Comparison of ENCODE assay signal across 23 mouse cellular contexts in the genomic region with DNA sequence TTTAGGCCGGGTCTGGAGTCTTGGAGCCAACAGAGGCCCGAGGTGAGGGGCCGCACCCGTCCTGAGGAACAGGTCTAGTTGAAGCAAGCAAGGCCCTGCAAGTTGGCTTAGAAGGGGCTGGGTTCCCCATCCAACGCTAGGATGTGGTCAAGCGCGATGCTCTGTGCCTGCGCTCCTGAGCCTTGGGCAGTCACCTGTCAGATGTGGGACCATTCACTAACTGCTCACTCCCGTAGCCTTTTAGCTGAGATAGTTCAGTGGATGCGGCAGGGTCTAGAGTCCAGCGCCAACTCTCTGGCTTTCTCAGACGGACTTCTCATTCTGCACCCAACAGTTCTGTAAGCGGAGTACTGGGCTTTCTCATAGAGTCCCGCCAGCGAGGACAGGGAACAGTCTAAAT. TPM values are rescaled to one million over a fixed set of nuclear protein-coding genes. Genes with fewer than 3 reads are reported as not detected.
A peak's percentile ranks its signal among the peaks of the same experiment; 100 is the strongest.
DNase-seq lines count a peak whose midpoint lies in the region; ATAC-seq lines count a peak whose summit lies in the region.
"Had no signal": no experiment of that assay in that cellular context is flagged by ENCODE, and none has a peak within 500 bp of the region (broad histone marks: within the 10 kb centered on the region; RNA-seq: fewer than 3 reads in every experiment).

No protein-coding gene starts in this region.

- ATAC-seq in forebrain, embryonic 12.5 days (ENCODE audit: low FRiP score) = no peak
- ATAC-seq in forebrain, embryonic 11.5 days (replicated peaks; ENCODE audit: low FRiP score) = no peak
- ATAC-seq in neural tube, embryonic 13.5 days (ENCODE audit: low read depth) = no peak
- ATAC-seq: liver, postnatal 0 days had no signal

- peaks cover 92% of the 10 kb centered on the region for H3K27me3 ChIP-seq in forebrain, embryonic 12.5 days
- H3K27me3 ChIP-seq in forebrain, embryonic 11.5 days (ENCODE audit: control insufficient read depth, insufficient read depth, low read length) = peaks cover 69% of the 10 kb centered on the region
- peaks cover 97% of the 10 kb centered on the region for H3K27me3 ChIP-seq in hindbrain, embryonic 10.5 days (ENCODE audit: insufficient read depth, poor library complexity, severe bottlenecking)
- H3K27me3 ChIP-seq in midbrain, embryonic 10.5 days (ENCODE audit: low read depth, poor library complexity, severe bottlenecking) = peaks cover 94% of the 10 kb centered on the region
- H3K27me3 ChIP-seq in neural tube, embryonic 13.5 days = peaks cover 96% of the 10 kb centered on the region

- peaks cover 16% of the 10 kb centered on the region for H3K4me1 ChIP-seq in forebrain, embryonic 12.5 days
- H3K4me1 ChIP-seq in forebrain, embryonic 11.5 days (replicated peaks; ENCODE audit: control insufficient read depth, insufficient read depth, low read length) = peaks cover 3% of the 10 kb centered on the region; the same call in 1 of the 2 replicates
- peaks cover 21% of the 10 kb centered on the region for H3K4me1 ChIP-seq in hindbrain, embryonic 10.5 days (replicated peaks)
- peaks cover 15% of the 10 kb centered on the region for H3K4me1 ChIP-seq in midbrain, embryonic 10.5 days
- H3K4me1 ChIP-seq in neural tube, embryonic 13.5 days (replicated peaks) = peaks cover 13% of the 10 kb centered on the region

- peak overlapping the region; percentile 28 for H3K4me3 ChIP-seq in forebrain, embryonic 12.5 days (replicated peaks)
- no peak overlapping the region for H3K4me3 ChIP-seq in forebrain, embryonic 11.5 days (ENCODE audit: low read depth, low read length)
- peak overlapping the region; percentile 46 for H3K4me3 ChIP-seq in hindbrain, embryonic 10.5 days
- H3K4me3 ChIP-seq in midbrain, embryonic 10.5 days = peak overlapping the region; percentile 47
- H3K4me3 ChIP-seq in neural tube, embryonic 13.5 days = peak overlapping the region; percentile 35
- H3K4me3 ChIP-seq: left cerebral cortex, adult 2 months had no signal

- H3K27ac ChIP-seq in forebrain, embryonic 12.5 days = no peak overlapping the region
- H3K27ac ChIP-seq in forebrain, embryonic 11.5 days (ENCODE audit: low read depth, low read length) = no peak overlapping the region
- H3K27ac ChIP-seq in hindbrain, embryonic 10.5 days = no peak overlapping the region
- no peak overlapping the region for H3K27ac ChIP-seq in midbrain, embryonic 10.5 days (replicated peaks)
- H3K27ac ChIP-seq in neural tube, embryonic 13.5 days (replicated peaks) = no peak overlapping the region
- H3K27ac ChIP-seq: left cerebral cortex, adult 2 months had no signal

- 2% methylated on average over 15 of the region's 15 CpGs for WGBS in forebrain, embryonic 12.5 days
- 3% methylated on average over 15 of the region's 15 CpGs for WGBS in forebrain, embryonic 11.5 days
- 3% methylated on average over 15 of the region's 15 CpGs for WGBS in hindbrain, embryonic 10.5 days
- 4% methylated on average over 15 of the region's 15 CpGs for WGBS in midbrain, embryonic 10.5 days
- WGBS in neural tube, embryonic 13.5 days = 5% methylated on average over 15 of the region's 15 CpGs

- H3K9me3 ChIP-seq in forebrain, embryonic 12.5 days = no peaks in the 10 kb centered on the region
- no peaks in the 10 kb centered on the region for H3K9me3 ChIP-seq in forebrain, embryonic 11.5 days (ENCODE audit: control insufficient read depth, low read length)
- no peaks in the 10 kb centered on the region for H3K9me3 ChIP-seq in hindbrain, embryonic 10.5 days
- H3K9me3 ChIP-seq in midbrain, embryonic 10.5 days (replicated peaks) = no peaks in the 10 kb centered on the region
- no peaks in the 10 kb centered on the region for H3K9me3 ChIP-seq in neural tube, embryonic 13.5 days

- no peaks in the 10 kb centered on the region for H3K36me3 ChIP-seq in forebrain, embryonic 12.5 days (replicated peaks)
- no peaks in the 10 kb centered on the region for H3K36me3 ChIP-seq in forebrain, embryonic 11.5 days (ENCODE audit: control insufficient read depth, insufficient read depth, low read length)
- H3K36me3 ChIP-seq in hindbrain, embryonic 10.5 days = no peaks in the 10 kb centered on the region
- H3K36me3 ChIP-seq in midbrain, embryonic 10.5 days = no peaks in the 10 kb centered on the region
- H3K36me3 ChIP-seq in neural tube, embryonic 13.5 days = no peaks in the 10 kb centered on the region

- DNase-seq in forebrain, embryonic 11.5 days (ENCODE audit: low spot score) = no peak
- DNase-seq in hindbrain, embryonic 10.5 days (ENCODE audit: low spot score) = no peak
- no peak for DNase-seq in midbrain, embryonic 10.5 days (ENCODE audit: low spot score)
- no peak for DNase-seq in c-Kit-positive CD71-positive TER-119-positive erythroid progenitor cells, embryonic 14.5 days (ENCODE audit: low spot score)
- DNase-seq in urinary bladder, postnatal 36 days (ENCODE audit: low spot score in 2 of 2) = no peak
- DNase-seq in left cerebral cortex, postnatal 36 days (ENCODE audit: low spot score in 2 of 2) = no peak
- DNase-seq: adrenal gland, postnatal 25 days; cerebellum, adult 9-11 months; embryo, embryonic 11 days; heart, adult 18-20 months; liver, postnatal 0 days; right cerebral cortex, postnatal 14 days; thymus, postnatal 36 days had no signal

- H3K4me2 ChIP-seq in forebrain, embryonic 12.5 days = no peak overlapping the region
- H3K4me2 ChIP-seq in forebrain, embryonic 11.5 days (ENCODE audit: low read depth, low read length, severe bottlenecking) = no peak overlapping the region
- H3K4me2 ChIP-seq in neural tube, embryonic 13.5 days = peak overlapping the region; percentile 53

- H3K9ac ChIP-seq in forebrain, embryonic 12.5 days = no peak overlapping the region
- H3K9ac ChIP-seq in forebrain, embryonic 11.5 days (ENCODE audit: low read length) = no peak overlapping the region
- H3K9ac ChIP-seq in neural tube, embryonic 13.5 days = no peak overlapping the region
- H3K9ac ChIP-seq: liver, postnatal 0 days had no signal

- intact Hi-C loops in left cerebral cortex, postnatal 36 days (cut with DNase I) = loop anchor here (10.0 kb wide), 1 partner anchor 311 kb away; no protein-coding TSS in a partner anchor

RNA-seq across cellular contexts. Expression of a gene that starts 1.1 kb away (rescaled TPM):
- polyA plus RNA-seq in forebrain, embryonic 12.5 days (2016; fragmentation: Nextera tagmentation; extraction: Ambion mirVana) = 1.3 and 3.2 TPM in 2 replicates
- polyA plus RNA-seq in forebrain, embryonic 11.5 days (2014; fragmentation: Nextera tagmentation; extraction: Ambion mirVana) = 0.85 and 0.87 TPM in 2 replicates
- 5.0 and 6.1 TPM in 2 replicates for polyA plus RNA-seq in hindbrain, embryonic 10.5 days (2016; fragmentation: Nextera tagmentation; extraction: Ambion mirVana)
- 10.8 and 12.0 TPM in 2 replicates for polyA plus RNA-seq in midbrain, embryonic 10.5 days (2016; fragmentation: Nextera tagmentation; extraction: Ambion mirVana)
- 4.2 and 4.3 TPM in 2 replicates for polyA plus RNA-seq in neural tube, embryonic 13.5 days (2015; fragmentation: Nextera tagmentation; extraction: Ambion mirVana)
- under 1 TPM in 1 of 2 experiments, not detected in 1; 0.17 TPM for total RNA-seq in left cerebral cortex, postnatal 36 days (2021)
- total RNA-seq: adrenal gland, postnatal 25 days; CH12.LX; gastrocnemius, adult 8-10 months; heart, adult 18-20 months; layer of hippocampus, adult 18-20 months; left cerebral cortex, adult 2 months had no signal
- polyA plus RNA-seq: heart, embryonic 16.5 days; intestine, embryonic 14.5 days; kidney, embryonic 14.5 days; limb, embryonic 14.5 days; liver, postnatal 0 days had no signal

RNA-seq across cellular contexts. Expression of a gene that starts 50.6 kb away (rescaled TPM):
- polyA plus RNA-seq in forebrain, embryonic 12.5 days (2016; fragmentation: Nextera tagmentation; extraction: Ambion mirVana) = 0.37 and 0.55 TPM in 2 replicates
- polyA plus RNA-seq in forebrain, embryonic 11.5 days (2014; fragmentation: Nextera tagmentation; extraction: Ambion mirVana) = 0.11 and 0.57 TPM in 2 replicates
- polyA plus RNA-seq in hindbrain, embryonic 10.5 days (2016; fragmentation: Nextera tagmentation; extraction: Ambion mirVana) = 0.25 and 0.54 TPM in 2 replicates
- polyA plus RNA-seq in midbrain, embryonic 10.5 days (2016; fragmentation: Nextera tagmentation; extraction: Ambion mirVana) = 0.43 and 0.57 TPM in 2 replicates
- polyA plus RNA-seq in neural tube, embryonic 13.5 days (2015; fragmentation: Nextera tagmentation; extraction: Ambion mirVana) = 0.21 and 0.35 TPM in 2 replicates
- total RNA-seq in left cerebral cortex, postnatal 36 days (2021) = under 1 TPM; 0.27 to 0.39 TPM
